Mouse (Mus musculus) kidney, embryonic 14.5 days (tissue): ENCODE measurements around the gene Fignl2. TPM values are rescaled to one million over a fixed set of nuclear protein-coding genes. Genes with fewer than 3 reads are reported as not detected.

Source experiments
- ATAC-seq: fragments of 200-750 bp; cut with Nextera tagmentation; 2 replicates; pipeline ENCODE4 v1.8.0; 2017; ENCODE audit warnings: moderate number of reproducible peaks, mild to moderate bottlenecking, moderate TSS enrichment, moderate library complexity; ENCODE audit not compliant: low FRiP score, low TSS enrichment
- H3K27ac ChIP-seq: fragments of 300-500 bp; sonication (generic); 2 replicates; pipeline ENCODE4 v1.5.1; 2014; ENCODE audit warnings: low read depth, mild to moderate bottlenecking, low read length, moderate library complexity, mixed read lengths
- H3K27me3 ChIP-seq: fragments of 300-500 bp; sonication (generic); 2 replicates; pipeline ENCODE4 v1.6.1; 2014; ENCODE audit warnings: mild to moderate bottlenecking, low read length; ENCODE audit not compliant: control insufficient read depth, insufficient read depth
- H3K36me3 ChIP-seq: fragments of 300-500 bp; sonication (generic); 2 replicates; pipeline ENCODE4 v1.6.1; 2014; ENCODE audit warnings: low read length, mixed read lengths; ENCODE audit not compliant: control insufficient read depth, insufficient read depth
- H3K4me1 ChIP-seq: fragments of 300-500 bp; sonication (generic); 2 replicates; pipeline ENCODE4 v1.6.1; 2014; ENCODE audit warnings: low read length, mixed read lengths; ENCODE audit not compliant: control insufficient read depth, insufficient read depth
- H3K4me2 ChIP-seq: fragments of 300-500 bp; sonication (generic); replicated peaks from 2 replicates; pipeline ENCODE4 v1.6.1; 2014; ENCODE audit warnings: low read depth, mild to moderate bottlenecking, low read length
- H3K4me3 ChIP-seq: fragments of 300-500 bp; sonication (generic); 2 replicates; pipeline ENCODE4 v1.5.1; 2014; ENCODE audit warnings: mild to moderate bottlenecking, low read length
- H3K9ac ChIP-seq: fragments of 300-500 bp; sonication (generic); 2 replicates; pipeline ENCODE4 v1.6.1; 2014; ENCODE audit warnings: low read depth, mild to moderate bottlenecking, low read length, moderate library complexity
- H3K9me3 ChIP-seq: fragments of 300-500 bp; sonication (generic); 2 replicates; pipeline ENCODE4 v1.6.1; 2016; ENCODE audit warnings: low read length; ENCODE audit not compliant: control insufficient read depth
- WGBS: fragments of 180-500 bp; shearing (Covaris S2); extraction: QIAGEN DNeasy Blood & Tissue Kit; methylation state at CpG from one replicate; pipeline ENCODE4 v1.1.7; 2014; 5-methylcytosine and 5-hydroxymethylcytosine counted together
- polyA plus RNA-seq: library from polyadenylated mRNA; unstranded; fragments of >200 nt; fragmentation: Nextera tagmentation; extraction: Ambion mirVana; gene quantifications from 2 replicates; pipeline ENCODE4 v1.2.1, GENCODE M21; 2014

Gene Fignl2
- polyA plus RNA-seq, 1 experiment from 2014 or later, result 0.58 TPM

DNA sequence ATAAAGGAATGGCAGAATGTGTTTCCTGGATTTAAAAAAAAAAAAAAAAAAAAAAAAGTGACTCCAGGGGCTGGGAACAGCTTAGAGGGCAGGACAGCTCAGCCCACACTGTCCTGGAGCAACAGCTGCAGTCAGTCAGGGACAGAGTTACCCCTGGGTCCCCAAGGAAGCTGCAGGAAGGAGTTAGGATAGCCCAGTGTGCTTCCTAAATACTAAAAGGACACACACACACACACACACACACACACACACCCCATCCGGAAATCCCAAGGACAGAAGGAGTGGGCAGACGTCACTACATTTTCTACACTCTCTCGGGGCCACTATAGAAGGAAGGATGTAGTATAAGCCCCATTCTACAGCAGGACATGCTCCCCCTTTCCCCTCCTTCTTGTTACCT is 10.3 kb downstream of the Fignl2 start:
- Histone ChIP-seq H3K36me3 (no peaks in the 10 kb centered on the region; the same call in 1 of the 2 replicates), H3K9ac (no peak overlapping the region), H3K4me1 (peaks cover 69% of the 10 kb centered on the region), H3K27ac (no peak overlapping the region; the same call in 1 of the 2 replicates), H3K27me3 (no peaks in the 10 kb centered on the region), H3K4me3 (no peak overlapping the region), H3K4me2 (no peak overlapping the region), H3K9me3 (no peaks in the 10 kb centered on the region)
- 39% methylated on average over 3 of the region's 3 CpGs for WGBS
- ATAC-seq, result no peak

GRCm38 (mm10) chr15:101066920-101067696 is 11.3 kb downstream of the Fignl2 start:
- Histone ChIP-seq H3K4me2 (no peak overlapping the region), H3K36me3 (no peaks in the 10 kb centered on the region; the same call in 1 of the 2 replicates), H3K4me1 (peaks cover 69% of the 10 kb centered on the region), H3K9me3 (no peaks in the 10 kb centered on the region), H3K27ac (peak overlapping the region; percentile 77), H3K4me3 (no peak overlapping the region), H3K9ac (no peak overlapping the region), H3K27me3 (no peaks in the 10 kb centered on the region)
- 35% methylated on average over 7 of the region's 9 CpGs for WGBS
- no peak for ATAC-seq

DNA sequence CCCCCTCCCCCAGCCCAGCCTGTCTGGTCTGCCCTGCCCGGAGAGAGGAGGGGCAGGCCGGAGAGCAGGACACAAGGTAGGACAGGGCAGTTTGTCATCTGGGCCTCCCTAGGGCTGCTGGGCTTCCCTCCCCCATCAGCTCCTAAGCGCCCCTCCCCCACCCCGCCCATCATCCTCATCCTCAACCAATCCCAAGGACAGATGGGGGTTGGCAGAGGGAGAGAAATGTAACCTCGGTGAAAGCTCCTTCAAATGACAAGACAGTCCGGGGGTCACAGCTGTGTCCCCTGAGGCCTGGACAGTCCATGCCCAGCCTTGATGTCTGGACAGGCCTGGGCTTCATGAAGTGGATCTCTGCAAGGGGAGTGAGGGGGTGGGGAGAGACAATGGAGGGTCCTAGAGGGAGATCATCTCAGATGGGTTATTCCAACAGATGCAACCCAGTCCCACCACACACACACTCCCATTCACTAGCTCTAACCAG is 12.0 kb downstream of the Fignl2 start:
- peak; percentile 50; the same call in 1 of the 2 replicates for ATAC-seq
- no peaks in the 10 kb centered on the region for H3K27me3 ChIP-seq
- H3K27ac ChIP-seq, result no peak overlapping the region; the same call in 1 of the 2 replicates
- no peak overlapping the region for H3K4me2 ChIP-seq
- H3K9ac ChIP-seq, result no peak overlapping the region
- H3K9me3 ChIP-seq, result no peaks in the 10 kb centered on the region
- H3K4me3 ChIP-seq, result no peak overlapping the region
- peaks cover 63% of the 10 kb centered on the region for H3K4me1 ChIP-seq
- 14% methylated on average over 6 of the region's 6 CpGs for WGBS
- H3K36me3 ChIP-seq, result no peaks in the 10 kb centered on the region; the same call in 1 of the 2 replicates

- Histone ChIP-seq H3K27me3 (no peaks in the 10 kb centered on the region), H3K27ac (no peak overlapping the region), H3K4me2 (no peak overlapping the region), H3K4me3 (no peak overlapping the region), H3K4me1 (peaks cover 54% of the 10 kb centered on the region), H3K36me3 (no peaks in the 10 kb centered on the region; the same call in 1 of the 2 replicates), H3K9me3 (no peaks in the 10 kb centered on the region), H3K9ac (no peak overlapping the region)
- ATAC-seq, result no peak
- 16% methylated on average over 6 of the region's 6 CpGs for WGBS
These were observed 13.3 kb downstream of the Fignl2 start for GRCm38 (mm10) chr15:101065069-101065468.

GRCm38 (mm10) chr15:101060280-101060852 is 18.0 kb downstream of the Fignl2 start:
- Histone ChIP-seq H3K9me3 (no peaks in the 10 kb centered on the region), H3K27me3 (peaks cover 6% of the 10 kb centered on the region; the same call in 1 of the 2 replicates), H3K36me3 (no peaks in the 10 kb centered on the region; the same call in 1 of the 2 replicates), H3K4me3 (no peak overlapping the region), H3K9ac (no peak overlapping the region), H3K27ac (no peak overlapping the region), H3K4me1 (peaks cover 15% of the 10 kb centered on the region), H3K4me2 (no peak overlapping the region)
- no peak for ATAC-seq
- WGBS, result 62% methylated on average over 11 of the region's 11 CpGs

- no peak overlapping the region for H3K9ac ChIP-seq
- H3K4me3 ChIP-seq, result no peak overlapping the region
- H3K4me2 ChIP-seq, result no peak overlapping the region
- H3K27me3 ChIP-seq, result peaks cover 11% of the 10 kb centered on the region; the same call in 1 of the 2 replicates
- H3K4me1 ChIP-seq, result peaks cover 9% of the 10 kb centered on the region; the same call in 1 of the 2 replicates
- H3K9me3 ChIP-seq, result no peaks in the 10 kb centered on the region
- H3K36me3 ChIP-seq, result no peaks in the 10 kb centered on the region; the same call in 1 of the 2 replicates
- no peak for ATAC-seq
- WGBS, result 52% methylated on average over 9 of the region's 9 CpGs
- no peak overlapping the region for H3K27ac ChIP-seq
These were observed 18.6 kb downstream of the Fignl2 start for GRCm38 (mm10) chr15:101059570-101060279.

DNA sequence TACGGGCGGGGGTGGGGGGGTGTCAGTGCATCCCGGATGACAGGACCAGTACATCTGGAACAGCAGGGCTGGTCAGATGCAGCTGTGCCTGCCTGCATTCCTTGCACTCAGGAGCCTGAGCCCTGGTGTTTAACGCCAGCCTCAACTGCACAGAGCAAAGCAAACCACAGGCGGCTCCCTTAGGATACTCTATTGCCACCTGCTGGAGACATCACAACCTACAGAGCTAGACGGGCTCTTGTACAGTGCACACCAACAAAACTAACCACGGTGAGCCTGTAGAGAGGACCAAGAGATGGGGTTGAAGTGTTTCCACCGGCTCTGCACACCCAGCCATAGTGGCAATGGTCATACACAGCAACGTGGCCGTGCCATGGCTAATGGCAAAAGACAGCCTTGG is 22.1 kb downstream of the Fignl2 start:
- peaks cover 38% of the 10 kb centered on the region for H3K27me3 ChIP-seq
- H3K9ac ChIP-seq, result no peak overlapping the region
- no peaks in the 10 kb centered on the region for H3K9me3 ChIP-seq
- H3K4me1 ChIP-seq, result peaks cover 19% of the 10 kb centered on the region
- no peak overlapping the region for H3K27ac ChIP-seq
- 0 out of 2 replicates have a peak, but pooled peaks have one; percentile 71 for ATAC-seq
- WGBS, result 40% methylated on average over 10 of the region's 10 CpGs
- peaks cover 8% of the 10 kb centered on the region; the same call in 1 of the 2 replicates for H3K36me3 ChIP-seq
- no peak overlapping the region for H3K4me2 ChIP-seq
- H3K4me3 ChIP-seq, result no peak overlapping the region

DNA sequence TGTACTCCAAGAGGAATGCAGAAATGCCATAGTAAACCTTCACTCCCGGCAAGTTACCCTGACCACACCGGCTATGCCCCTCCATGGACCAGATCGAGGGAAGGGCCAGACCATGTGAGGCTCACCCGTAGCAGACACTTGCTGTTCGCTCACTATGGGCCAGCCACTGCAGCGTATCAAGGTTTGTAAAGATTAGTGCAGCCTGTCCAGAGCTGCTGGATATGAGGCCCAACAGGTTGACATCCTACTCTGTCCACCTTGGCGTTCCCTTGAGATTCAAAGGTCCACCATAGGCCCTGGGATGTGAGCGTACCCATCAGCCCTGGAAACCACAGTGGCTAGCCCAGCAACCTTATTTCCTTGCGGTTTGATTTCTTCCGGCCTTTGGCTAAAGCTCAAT is 23.8 kb downstream of the Fignl2 start:
- WGBS, result 79% methylated on average over 10 of the region's 10 CpGs
- Histone ChIP-seq H3K9me3 (no peaks in the 10 kb centered on the region), H3K36me3 (peaks cover 12% of the 10 kb centered on the region; the same call in 1 of the 2 replicates), H3K4me3 (no peak overlapping the region), H3K9ac (no peak overlapping the region), H3K27me3 (peaks cover 38% of the 10 kb centered on the region), H3K4me1 (peaks cover 11% of the 10 kb centered on the region), H3K27ac (no peak overlapping the region), H3K4me2 (no peak overlapping the region)
- ATAC-seq, result no peak
